Mouse (Mus musculus) brain, embryonic 14.5 days (tissue): ENCODE measurements around the gene Arhgap22. TPM values are rescaled to one million over a fixed set of nuclear protein-coding genes. Genes with fewer than 3 reads are reported as not detected.

Experiments
- DNase-seq: peaks from one replicate; pipeline ENCODE4 v3.0.0-alpha.2; 2011; ENCODE audit warnings: low read depth
- CTCF ChIP-seq: fragments of 200-500 bp; IDR thresholded peaks from 2 replicates; pipeline ENCODE4 v1.5.1; 2012; ENCODE audit warnings: inconsistent platforms, mild to moderate bottlenecking, moderate library complexity, borderline replicate concordance; ENCODE audit not compliant: insufficient read depth, insufficient read length; ENCODE audit errors: extremely low read depth
- POLR2A ChIP-seq: fragments of 200-500 bp; IDR thresholded peaks from 2 replicates; pipeline ENCODE4 v1.6.1; 2012; ENCODE audit warnings: mild to moderate bottlenecking, inconsistent platforms, borderline replicate concordance; ENCODE audit not compliant: poor library complexity, insufficient read depth, insufficient read length, severe bottlenecking; ENCODE audit errors: extremely low read depth
- polyA plus RNA-seq: library from polyadenylated mRNA; depleted of rRNA; stranded (reverse); fragments of >200 nt; gene quantifications from 2 replicates; pipeline ENCODE4 v1.2.3, GENCODE M21; 2012

Arhgap22 gene
- polyA plus RNA-seq, 1 experiment = 1.9 TPM

GRCm38 (mm10) chr14:33247623-33248022 is 33.8 kb downstream of the Arhgap22 start:
- TF ChIP-seq CTCF (no peak), POLR2A (no peak)

GRCm38 (mm10) chr14:33248741-33249140 is 34.9 kb downstream of the Arhgap22 start:
- no peak for TF ChIP-seq POLR2A
- TF ChIP-seq CTCF = no peak
- DNase-seq = no peak

More at GRCm38 (mm10) chr14:33247623-33248022, 33.8 kb downstream of the Arhgap22 start:
- peak; percentile 11 for DNase-seq

GRCm38 (mm10) chr14:33250215-33250939 is 36.6 kb downstream of the Arhgap22 start:
- peak; percentile 35 for DNase-seq
- TF ChIP-seq POLR2A (no peak), CTCF (no peak)

GRCm38 (mm10) chr14:33250956-33251745 is 37.3 kb downstream of the Arhgap22 start:
- TF ChIP-seq POLR2A (no peak), CTCF (no peak)
- DNase-seq = no peak

GRCm38 (mm10) chr14:33258256-33258655 is 44.4 kb downstream of the Arhgap22 start:
- no peak for DNase-seq
- no peak for TF ChIP-seq POLR2A
- no peak for TF ChIP-seq CTCF

- DNase-seq = no peak
- no peak for TF ChIP-seq CTCF
- TF ChIP-seq POLR2A = no peak
Measured at GRCm38 (mm10) chr14:33260131-33260530, 46.3 kb downstream of the Arhgap22 start.

GRCm38 (mm10) chr14:33264795-33265194 is 51.0 kb downstream of the Arhgap22 start:
- TF ChIP-seq CTCF (no peak), POLR2A (no peak)
- DNase-seq = no peak

GRCm38 (mm10) chr14:33276240-33276639 is 62.4 kb downstream of the Arhgap22 start:
- no peak for DNase-seq
- TF ChIP-seq CTCF (no peak), POLR2A (no peak)

- no peak for DNase-seq
- TF ChIP-seq CTCF = no peak
- TF ChIP-seq POLR2A = no peak
Measured at GRCm38 (mm10) chr14:33278374-33278773, 64.5 kb downstream of the Arhgap22 start.

- TF ChIP-seq POLR2A (no peak), CTCF (no peak)
- DNase-seq = no peak
Measured at GRCm38 (mm10) chr14:33280921-33281320, 67.1 kb downstream of the Arhgap22 start.

GRCm38 (mm10) chr14:33282447-33282846 is 68.6 kb downstream of the Arhgap22 start:
- DNase-seq = no peak
- TF ChIP-seq POLR2A = no peak
- no peak for TF ChIP-seq CTCF

GRCm38 (mm10) chr14:33287920-33288319 is 74.1 kb downstream of the Arhgap22 start:
- TF ChIP-seq POLR2A = no peak
- no peak for TF ChIP-seq CTCF

GRCm38 (mm10) chr14:33290038-33290437 is 76.2 kb downstream of the Arhgap22 start:
- TF ChIP-seq CTCF = no peak
- no peak for TF ChIP-seq POLR2A
- no peak for DNase-seq

More at GRCm38 (mm10) chr14:33287920-33288319, 74.1 kb downstream of the Arhgap22 start:
- no peak for DNase-seq
